Mouse (Mus musculus): ENCODE results near the gene Nrcam.
"Not testable (repeated sequence)": the region's sequence is repeated elsewhere in the genome, so short reads cannot be mapped to it uniquely, and the experiment has no call there.

Gene Nrcam

DNA sequence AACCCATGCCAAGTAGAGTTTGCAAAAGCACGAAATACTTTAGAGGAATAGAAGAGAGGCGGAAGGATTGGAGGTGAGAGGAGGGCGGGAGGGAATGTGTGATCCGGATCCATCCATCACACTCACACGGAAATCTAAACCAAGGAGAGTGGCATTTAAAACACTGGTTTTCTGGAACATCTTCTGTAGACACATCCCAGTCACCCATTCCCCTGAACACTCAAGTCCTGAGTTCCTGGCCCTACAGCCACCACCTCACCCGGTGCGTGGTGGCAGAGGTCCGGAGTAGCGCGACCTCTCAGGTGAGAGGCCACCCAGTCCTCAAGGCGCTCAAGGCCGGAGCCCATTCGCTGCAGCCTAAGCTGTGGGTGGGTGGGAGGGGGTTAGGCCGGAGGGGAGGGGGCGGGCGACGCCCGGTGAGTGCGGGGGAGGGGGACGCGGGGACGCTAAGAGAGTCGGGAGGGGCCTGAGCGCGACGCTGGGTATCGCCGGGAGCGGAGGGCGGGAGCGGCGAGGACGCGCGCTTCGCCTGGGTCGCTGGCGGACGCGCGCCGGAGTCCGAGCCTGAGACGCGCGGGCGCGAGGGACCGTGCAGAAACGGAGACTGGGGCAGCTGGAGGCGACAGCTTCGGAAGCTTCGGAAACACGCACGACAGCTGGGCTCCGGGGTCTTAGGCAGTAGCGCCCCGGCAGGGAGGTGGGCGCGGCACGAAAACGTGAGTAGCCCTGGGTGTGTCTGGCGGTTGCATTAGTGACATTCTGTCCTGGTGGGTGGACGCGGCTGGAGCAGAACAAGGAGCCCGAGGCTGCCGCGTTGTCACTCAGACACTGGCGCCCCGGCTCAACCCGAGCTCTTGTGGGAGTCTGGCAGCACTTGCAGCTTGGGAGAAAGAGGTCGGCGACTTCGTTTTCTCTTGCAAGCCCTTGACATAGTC is at the start of gene Nrcam:
Gene Nrcam, plus strand, starts transcription at position 505 of the 935 bp plus-strand sequence.
- DNase-seq: no peak

DNA sequence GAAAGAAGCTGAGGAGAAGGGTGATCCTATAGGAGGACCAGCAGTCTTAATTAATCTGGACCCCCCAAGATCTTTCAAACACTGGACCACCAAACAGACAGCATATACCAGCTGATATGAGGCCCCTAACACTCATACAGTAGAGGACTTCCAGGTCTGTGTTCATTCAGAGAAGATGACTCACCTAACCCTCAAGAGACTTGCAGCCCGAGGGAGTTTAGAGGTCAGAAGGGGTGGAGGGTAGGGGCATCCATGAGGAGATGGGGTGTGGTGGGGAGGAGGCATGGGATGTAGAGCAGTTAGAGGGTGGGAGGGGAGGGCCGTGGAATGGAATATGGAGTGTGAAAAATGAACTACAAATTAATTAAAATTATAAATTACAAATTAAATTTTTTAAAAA is 48.5 kb upstream of the Nrcam start:
- not testable (repeated sequence) for DNase-seq

DNA sequence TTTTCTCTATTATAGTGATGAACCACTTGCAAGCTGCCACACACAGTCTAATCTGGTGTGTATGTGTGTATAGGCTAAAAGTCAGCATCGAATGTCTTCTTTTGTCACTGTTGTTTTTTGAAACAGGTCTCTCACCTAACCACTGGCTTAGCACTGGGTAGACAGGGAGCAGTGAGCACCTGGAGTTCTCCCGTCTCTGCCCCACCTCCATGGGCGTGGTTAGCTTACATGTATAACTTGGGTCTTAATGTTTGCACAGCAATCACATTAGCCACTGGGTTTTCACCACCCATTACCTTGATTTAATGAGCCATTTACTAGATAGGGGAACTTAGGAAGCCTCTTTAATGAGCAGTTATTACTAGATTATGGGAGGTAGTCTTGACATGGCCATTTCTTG is 47.2 kb upstream of the Nrcam start:
- DNase-seq: no peak

DNA sequence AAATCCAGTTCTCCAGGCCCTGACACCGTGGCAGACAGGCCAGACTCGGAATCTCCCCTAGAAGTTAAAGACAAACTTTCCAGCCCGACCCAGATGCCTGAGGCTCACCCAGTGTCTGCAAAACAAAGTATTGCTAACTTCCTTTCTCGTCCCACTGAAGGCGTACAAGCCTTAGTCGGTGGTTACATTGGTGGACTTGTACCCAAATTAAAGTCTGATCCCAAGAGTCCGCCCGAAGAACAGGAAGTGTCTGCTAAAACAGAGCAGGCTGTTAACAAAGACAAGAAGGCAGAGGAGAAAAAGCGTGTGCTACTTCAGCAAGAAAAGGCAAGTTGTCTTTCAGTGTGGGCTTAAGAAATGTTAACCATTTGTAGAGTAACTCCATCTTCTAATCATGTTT is 45.3 kb upstream of the Nrcam start:
- no peak for DNase-seq

DNA sequence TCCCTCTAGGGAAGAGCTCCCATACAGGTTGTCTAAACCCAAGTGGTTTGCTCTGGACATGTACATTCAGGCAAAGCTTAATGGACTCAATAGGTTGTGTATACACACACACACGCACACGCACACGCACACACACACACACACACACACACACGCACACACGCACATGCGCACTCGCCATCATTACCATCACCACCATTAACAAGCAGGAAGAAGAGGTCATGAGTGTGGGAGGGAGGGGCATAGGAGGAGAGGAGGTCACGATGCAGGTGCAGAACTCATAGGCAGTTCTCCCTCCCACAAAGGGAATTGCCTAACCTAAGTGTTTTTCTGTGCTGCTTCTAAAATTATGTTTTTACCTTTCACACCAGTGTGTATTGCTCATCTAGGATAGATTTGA is 41.7 kb upstream of the Nrcam start:
- DNase-seq: no peak

DNA sequence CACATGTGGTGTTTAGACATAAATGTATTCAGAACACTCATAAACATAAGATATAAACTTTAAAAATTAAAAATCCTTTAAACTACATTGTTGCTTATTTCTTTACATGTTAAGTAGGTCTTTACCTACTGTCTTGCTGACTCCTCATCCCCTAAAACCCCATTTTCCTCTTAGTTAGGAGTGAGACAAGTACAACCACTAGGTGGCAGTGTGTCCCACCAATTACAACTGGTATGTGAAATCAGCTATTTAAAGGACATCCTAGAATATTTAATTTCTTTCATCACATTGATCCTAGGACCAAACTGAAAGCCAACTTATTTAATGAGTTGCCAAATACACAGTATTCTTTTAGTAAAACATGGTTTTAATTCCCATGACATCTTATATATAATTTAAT is 36.4 kb upstream of the Nrcam start:
- DNase-seq: peak; percentile 66

DNA sequence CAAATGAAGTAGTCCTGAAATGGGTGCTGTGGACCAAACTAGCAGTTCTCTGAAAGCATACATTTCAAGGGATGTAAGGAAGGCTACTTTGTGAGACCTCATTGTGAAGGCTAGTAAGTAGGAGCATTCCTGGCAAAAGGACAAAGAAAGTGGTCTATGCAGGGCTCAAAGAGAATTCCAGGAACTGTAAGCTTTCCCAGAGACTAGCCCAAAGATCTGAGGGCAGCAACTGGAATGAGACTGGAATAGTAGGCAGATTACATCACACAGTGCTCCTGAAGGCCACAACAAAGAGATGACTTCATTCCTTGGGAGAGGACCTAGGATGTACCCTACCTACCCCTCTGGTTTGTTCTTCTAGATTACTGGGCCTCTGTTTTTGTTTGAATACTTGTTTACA is 27.9 kb upstream of the Nrcam start:
- no peak for DNase-seq

DNA sequence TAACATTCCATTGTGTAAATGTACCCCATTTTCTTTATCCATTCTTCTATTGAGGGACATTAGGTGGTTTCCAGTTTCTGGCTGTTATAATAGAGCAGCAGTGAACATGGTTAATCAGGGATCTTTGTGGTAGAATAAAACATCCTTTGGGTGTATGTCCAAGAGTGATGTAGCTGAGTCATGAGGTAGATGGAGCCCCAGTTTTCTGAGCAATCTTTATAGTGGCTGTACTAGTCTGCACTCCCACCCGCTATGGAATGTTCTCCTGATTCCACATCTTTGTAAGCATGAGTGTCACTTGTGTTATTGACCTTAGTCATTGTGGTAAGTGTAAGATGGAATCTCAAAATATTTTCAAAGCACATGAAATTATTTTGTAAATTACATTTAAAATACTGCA is 24.7 kb upstream of the Nrcam start:
- no peak for DNase-seq

DNA sequence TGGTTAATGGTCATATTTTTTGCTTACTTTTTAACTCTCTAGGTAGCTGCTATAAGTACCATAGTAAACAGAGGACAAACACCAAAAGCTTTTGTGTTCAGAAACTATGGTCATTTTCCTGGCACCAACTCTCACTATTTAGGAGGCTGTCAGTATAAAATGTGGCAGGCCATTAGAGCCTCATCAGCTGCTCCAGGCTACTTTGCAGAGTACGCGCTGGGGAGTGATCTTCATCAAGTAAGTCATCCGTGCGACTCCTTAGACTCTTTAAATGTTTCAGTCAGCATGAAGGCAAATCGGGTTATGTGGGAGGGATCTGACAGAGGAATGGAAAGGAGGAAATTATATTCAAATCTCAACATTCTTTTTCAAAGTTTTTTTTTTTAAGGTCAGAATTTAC is 23.8 kb upstream of the Nrcam start:
- no peak for DNase-seq

DNA sequence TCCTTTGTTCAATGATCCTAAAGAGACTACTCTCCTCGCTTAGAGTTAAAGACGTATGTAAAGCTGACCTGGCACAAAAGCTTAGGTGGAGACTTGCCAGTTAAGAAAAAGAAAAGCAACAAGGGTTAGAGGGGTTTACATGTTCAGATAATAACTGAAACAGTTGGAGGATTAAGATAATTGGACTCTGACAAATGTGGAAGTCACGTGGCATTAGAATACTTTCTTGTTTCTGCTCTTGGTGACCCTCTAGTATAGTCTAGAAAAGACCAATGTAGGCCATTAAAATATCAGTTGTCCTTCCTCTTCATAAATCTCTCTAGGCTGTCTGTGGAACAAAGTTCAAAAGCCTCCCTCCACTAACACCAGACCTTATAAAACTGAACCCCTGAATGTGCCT is 20.5 kb upstream of the Nrcam start:
- DNase-seq: no peak

DNA sequence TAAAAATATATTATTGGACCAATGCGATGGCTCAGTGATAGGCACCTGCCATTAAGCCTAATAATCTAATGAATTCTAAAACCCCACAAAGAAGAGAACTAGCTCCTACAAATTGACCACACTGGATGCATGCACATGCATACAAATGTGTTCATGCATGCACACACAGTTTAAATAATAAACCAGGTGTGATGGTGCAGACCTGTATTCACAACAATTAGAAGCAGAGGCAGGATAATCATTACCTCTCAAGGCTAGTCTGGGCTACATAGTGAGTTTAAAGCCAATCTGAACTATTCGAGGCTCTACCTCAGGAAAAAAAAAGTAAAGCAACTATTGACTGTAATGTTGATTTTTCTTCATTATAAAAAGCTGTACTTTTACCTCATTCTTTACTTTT is 13.5 kb upstream of the Nrcam start:
- no peak for DNase-seq

DNA sequence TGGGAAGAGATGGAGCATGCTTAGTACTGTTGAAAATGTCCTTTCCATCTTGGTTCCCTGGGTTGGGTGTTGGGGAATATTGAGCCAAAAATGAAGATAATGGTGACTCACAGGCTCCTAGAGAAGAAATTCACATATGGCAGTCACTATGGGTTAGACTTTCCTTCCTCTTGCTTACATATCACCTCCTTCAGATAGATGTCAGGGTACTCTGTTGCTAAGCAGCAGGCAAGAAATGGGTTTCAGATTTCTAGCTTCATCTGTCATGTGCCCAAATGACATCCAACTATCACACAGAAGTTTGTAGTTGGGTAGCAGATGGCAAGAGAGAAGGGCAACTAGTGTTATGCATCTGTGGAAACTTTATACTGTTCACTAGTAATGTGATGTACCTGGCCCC is 3.6 kb upstream of the Nrcam start:
- no peak for DNase-seq

DNA sequence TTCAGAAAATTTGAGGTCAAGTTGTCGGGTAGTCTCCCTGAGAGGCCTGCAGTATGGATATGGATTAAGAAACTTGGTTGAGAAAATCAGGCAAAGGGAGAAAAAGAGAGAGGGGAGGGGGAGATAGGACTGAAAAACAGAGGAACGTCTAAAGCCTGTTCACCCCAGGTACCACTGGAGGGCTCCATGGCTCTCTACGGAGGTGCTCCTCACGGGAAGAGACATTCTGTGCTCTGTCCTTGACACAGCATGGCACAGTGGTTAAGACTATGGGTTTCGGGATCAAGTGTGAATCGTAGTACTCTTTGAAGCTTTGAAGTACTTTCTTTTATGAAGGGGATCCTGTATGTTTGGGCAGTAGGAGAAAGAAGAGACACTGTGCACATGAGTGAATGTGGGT is 1.2 kb upstream of the Nrcam start:
- no peak for DNase-seq

DNA sequence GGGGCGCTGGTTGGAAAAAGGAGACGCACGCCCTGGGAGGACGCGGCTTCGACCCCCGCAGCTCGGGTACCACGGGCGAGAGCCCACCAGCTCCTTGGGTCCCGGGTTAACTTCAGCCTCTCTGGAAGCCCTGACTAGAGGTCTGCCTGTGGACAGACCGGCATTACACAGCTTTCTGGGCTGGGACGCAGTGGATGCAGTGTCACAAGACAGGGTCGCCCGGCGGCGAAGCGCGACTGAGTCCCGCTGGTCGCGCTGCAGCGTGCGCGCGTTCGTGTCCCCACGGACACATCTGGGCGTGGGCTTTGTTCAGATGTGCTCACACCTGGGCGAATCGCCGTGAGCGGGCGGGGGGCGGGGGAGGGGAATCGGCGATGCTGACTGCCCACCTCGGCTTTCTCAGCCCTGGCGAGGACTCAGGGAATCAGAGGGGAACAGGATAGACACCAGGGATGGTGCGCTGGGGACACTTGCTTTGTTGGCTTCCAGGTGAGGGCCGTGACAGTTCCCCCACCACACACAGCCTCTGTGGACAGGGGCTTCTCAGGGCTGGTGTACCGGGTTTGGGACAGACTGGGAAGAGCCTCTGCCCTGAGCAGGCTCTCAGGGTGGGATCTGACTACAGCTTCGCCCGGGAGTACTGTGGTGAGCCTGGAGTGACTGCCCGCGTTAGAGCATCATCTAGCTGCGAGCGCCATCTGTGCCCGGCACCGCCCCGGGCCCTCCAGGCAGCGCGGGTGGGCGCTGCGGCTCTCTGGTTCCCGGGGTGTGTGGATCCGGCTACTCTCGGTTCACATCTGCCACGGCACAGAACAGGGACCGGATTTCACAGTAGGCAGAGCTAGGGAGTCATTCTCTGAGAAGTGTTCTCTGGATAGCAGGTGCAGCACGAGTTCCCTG is 881 bp downstream of the Nrcam start:
- no peak for DNase-seq

DNA sequence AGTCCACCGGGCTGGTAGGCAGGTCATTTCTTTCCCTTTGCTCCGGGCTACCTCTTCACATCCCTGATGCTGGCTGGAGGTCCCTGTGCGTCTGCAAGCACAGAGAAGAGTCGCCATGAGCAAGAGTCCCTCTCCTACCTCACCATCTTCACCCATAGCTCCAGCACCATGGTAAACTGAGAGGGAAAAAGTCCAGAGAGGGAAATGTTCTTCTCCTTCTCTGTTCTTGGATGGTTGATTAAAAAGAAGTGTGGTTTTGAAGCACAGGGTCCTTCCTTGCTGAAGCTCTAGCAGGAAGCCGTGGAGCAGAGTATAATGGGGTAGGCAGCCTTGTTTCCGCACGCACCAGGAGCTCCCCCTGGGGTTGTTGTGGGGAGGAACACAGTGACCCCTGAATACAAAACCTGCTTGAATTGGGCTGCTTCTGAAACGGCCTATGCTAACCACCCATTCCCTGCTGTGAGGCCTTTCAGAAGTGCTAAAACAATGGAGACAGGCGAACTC is 1.6 kb downstream of the Nrcam start:
- DNase-seq: no peak

DNA sequence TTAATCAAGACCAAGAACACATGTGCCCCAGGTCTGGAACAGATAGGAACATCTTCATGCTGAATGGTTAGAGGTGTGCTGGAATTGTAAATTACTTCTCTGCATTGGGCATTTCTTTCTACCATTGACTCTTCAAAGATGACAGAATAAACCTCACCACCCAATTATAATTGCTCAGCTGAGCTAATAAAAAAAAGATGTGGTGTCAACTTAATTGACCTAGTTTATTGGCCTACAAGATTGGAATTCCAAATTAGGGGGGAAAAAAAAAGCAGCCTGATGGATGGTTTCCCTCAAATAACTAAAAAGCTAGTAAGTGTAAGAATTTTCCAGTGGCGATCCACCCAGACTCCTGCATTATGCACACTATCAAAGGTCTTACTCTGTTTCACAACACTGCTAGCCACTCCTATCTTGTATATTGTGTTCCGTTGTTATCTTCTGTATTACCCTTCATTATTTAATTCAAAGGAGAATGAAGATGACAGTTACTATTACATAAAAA is 8.5 kb downstream of the Nrcam start:
- no peak for DNase-seq

DNA sequence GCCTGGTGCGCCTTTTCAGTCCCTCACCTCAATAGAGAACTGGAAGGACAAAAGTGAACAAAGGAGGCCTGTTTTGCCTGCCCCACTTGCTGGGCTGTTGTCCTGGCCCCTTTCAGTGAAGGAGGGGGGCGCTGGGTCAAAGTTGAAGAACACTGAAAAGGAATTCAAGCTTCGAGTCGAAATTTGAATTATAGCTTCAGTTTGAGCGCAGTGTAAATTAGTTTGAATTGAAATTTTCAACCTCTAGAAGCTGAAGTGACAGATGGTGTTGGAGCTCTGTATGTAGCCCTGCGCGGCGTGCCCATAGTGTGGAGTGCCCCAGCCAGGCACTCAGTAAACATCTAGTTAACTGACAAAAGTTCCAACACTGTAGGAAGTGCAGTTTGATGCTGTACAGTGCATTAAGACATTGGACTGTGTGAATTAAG is 9.5 kb downstream of the Nrcam start:
- DNase-seq: no peak

DNA sequence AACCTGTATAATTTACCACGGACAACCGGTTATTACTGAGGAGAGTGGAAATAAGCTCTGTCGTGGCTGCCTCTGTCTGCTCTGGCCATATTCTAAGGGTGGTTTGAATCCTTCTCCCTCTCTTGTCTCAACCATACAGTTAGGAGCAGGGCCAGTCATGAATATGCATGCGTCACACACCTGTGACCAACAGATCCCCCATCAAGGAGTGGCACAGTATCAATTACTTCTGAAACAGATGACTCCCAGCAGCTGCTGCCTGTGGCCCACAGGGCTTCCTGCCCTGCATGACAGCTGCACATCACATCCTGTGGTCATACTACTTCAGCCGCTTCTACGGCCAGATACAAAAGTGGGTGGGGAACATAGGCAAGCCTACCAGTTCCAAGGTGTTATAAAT is 15.4 kb downstream of the Nrcam start:
- no peak for DNase-seq

DNA sequence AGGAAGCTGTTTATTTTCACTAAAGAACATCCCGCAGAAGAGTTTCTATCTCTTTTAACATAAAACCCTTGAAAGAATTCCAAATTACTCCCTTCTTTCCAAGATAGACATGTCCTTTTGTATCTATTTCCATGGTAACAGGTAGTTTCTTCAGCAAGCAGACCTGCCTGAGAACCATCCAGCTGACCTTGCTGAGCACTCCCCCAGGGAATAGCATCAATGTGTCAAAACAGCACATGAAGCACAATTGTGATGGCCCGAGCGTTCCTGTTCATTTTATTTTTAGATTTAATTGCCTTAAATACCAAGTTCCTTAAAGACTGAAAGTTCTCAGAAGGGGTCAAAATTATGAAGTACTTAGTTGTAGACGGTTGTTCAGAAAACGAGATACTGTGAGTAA is 16.6 kb downstream of the Nrcam start:
- DNase-seq: no peak

DNA sequence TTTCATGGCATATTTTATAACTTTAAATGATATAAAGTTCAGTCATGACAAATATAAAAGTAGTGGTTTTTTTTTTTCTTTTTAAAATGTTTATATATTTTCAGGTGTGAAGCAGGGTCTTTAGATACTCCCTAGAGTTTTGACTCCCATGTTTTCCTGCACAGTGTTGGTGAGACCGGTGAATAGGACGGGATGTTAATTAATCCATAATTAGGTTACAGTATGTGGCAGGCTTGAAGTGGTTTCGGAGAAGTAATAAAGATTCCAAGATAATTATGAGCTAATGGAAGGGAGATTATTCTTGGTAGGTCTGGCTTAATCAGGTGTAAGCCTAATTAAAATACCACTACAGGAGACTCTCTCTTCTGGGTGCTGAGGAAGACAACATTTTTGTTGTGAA is 17.5 kb downstream of the Nrcam start:
- DNase-seq: no peak

DNA sequence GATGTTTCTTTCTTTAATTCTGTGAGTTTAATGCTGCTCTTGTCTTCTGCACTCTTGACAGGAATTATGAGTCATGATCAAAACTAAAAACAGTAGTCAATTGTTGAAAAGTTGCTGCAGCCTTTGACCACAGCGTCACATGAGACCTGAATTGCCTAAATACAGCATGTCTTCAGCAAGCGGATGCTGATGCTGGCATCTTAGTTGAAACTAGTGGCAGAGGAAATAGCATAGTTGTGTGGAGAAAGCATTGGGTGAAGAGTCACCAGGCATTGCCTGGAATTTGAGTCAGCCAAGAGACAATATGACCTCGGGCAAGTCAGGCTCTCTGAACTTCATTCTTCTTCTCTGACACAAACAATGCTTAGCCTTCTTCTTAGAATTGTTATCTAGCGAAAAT is 26.4 kb downstream of the Nrcam start:
- DNase-seq: no peak

DNA sequence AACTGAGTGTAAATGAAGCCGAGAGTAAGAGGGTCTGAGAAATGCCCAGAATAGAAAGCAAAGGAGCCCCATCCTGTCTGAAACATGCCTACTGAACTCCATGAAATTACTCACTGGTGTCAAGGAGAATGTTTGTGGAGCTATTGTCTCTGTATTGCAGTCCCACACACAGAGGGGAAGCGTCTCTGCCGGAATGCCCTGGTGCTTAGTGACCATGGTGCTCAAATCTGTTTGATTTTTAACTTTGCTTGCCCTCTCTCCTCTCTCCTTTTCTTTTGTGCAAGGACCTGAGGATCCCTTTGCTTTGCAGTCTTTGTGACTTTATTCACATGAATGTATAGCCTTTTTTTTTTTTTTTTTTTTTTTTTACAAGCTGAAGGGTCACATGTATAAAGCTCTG is 28.8 kb downstream of the Nrcam start:
- DNase-seq: no peak

DNA sequence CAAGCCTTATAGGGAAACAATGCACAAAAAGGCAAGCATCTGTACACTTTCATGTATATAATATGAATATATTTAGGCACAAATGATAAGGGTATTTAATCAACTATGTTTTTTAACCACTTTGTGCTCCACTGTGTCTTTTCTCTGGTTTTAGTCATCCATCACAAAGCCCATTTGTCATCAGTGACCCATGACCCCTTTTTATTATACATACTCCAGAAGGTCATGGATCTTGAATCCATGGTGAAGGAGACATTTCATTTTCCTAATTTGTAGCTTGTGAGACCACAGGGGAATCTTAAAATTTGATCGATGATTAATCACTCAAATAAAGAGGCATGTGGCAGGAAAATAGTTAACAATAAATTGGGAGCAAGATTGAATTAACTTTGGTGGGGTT is 29.2 kb downstream of the Nrcam start:
- no peak for DNase-seq
